Mouse (Mus musculus) CD4-positive helper T cell, adult 2 months (primary cell): ENCODE data around the gene Rxrb.

Experiments
- DNase-seq: peaks from one replicate; pipeline ENCODE4 v3.0.0-alpha.2; 2012; ENCODE audit warnings: low read depth, missing footprints, low spot score

Rxrb gene

GRCm38 (mm10) chr17:34024861-34025755, 6.5 kb upstream of the Rxrb start:
- DNase-seq, result no peak

- no peak for DNase-seq
Observed at GRCm38 (mm10) chr17:34025756-34026151, 5.9 kb upstream of the Rxrb start.

- DNase-seq, result peak; percentile 66
Observed at GRCm38 (mm10) chr17:34026221-34026620, 5.4 kb upstream of the Rxrb start.

- peak; percentile 89 for DNase-seq
Observed at GRCm38 (mm10) chr17:34026917-34027655, 4.5 kb upstream of the Rxrb start.

- peak; percentile 95 for DNase-seq
Observed at GRCm38 (mm10) chr17:34027656-34028223, 3.9 kb upstream of the Rxrb start, which contains the start of gene H2-Ke6. TSS of gene H2-Ke6 (minus strand) at chr17:34028060.

GRCm38 (mm10) chr17:34028501-34029149, 3.0 kb upstream of the Rxrb start:
- no peak for DNase-seq

- no peak for DNase-seq
Observed at GRCm38 (mm10) chr17:34029150-34029889, 2.3 kb upstream of the Rxrb start.

GRCm38 (mm10) chr17:34029890-34030595, 1.6 kb upstream of the Rxrb start:
- no peak for DNase-seq

GRCm38 (mm10) chr17:34030861-34031326, 718 bp upstream of the Rxrb start:
- DNase-seq, result no peak

- DNase-seq, result peak; percentile 87
Observed at GRCm38 (mm10) chr17:34032174-34032632, 591 bp downstream of the Rxrb start.

- DNase-seq, result peak; percentile 29
Observed at GRCm38 (mm10) chr17:34032806-34033205, 1.2 kb downstream of the Rxrb start.

GRCm38 (mm10) chr17:34033441-34033840, 1.8 kb downstream of the Rxrb start:
- DNase-seq, result no peak

- DNase-seq, result peak; percentile 76
Observed at GRCm38 (mm10) chr17:34034064-34034463, 2.5 kb downstream of the Rxrb start.

GRCm38 (mm10) chr17:34035517-34035916, 3.9 kb downstream of the Rxrb start:
- no peak for DNase-seq

GRCm38 (mm10) chr17:34036647-34037046, 5.0 kb downstream of the Rxrb start:
- DNase-seq, result no peak

GRCm38 (mm10) chr17:34037241-34037640, 5.6 kb downstream of the Rxrb start:
- no peak for DNase-seq

- DNase-seq, result no peak
Observed at GRCm38 (mm10) chr17:34038440-34038839, 6.8 kb downstream of the Rxrb start.

- no peak for DNase-seq
Observed at GRCm38 (mm10) chr17:34038878-34039561, 7.4 kb downstream of the Rxrb start, which contains the start of gene Col11a2. TSS of gene Col11a2 (plus strand) at chr17:34039437.
